Mouse (Mus musculus) ES-E14 (cell line): ENCODE results near the gene Cacna2d1. TPM values are rescaled to one million over a fixed set of nuclear protein-coding genes. Genes with fewer than 3 reads are reported as not detected.

ENCODE experiments used
- DNase-seq: peaks from one replicate; pipeline ENCODE4 v3.0.0-alpha.2; 2013; ENCODE audit warnings: low read depth, low spot score
- H3K27ac ChIP-seq: 2 replicates; pipeline ENCODE4 v1.5.1; 2012; ENCODE audit warnings: low read depth, mild to moderate bottlenecking, low read length, moderate library complexity, mixed read lengths; ENCODE audit not compliant: poor library complexity, insufficient read depth, severe bottlenecking
- H3K36me3 ChIP-seq: 2 replicates; pipeline ENCODE4 v1.6.1; 2012; ENCODE audit warnings: mild to moderate bottlenecking, low read length, moderate library complexity, mixed read lengths; ENCODE audit not compliant: control insufficient read depth, poor library complexity, insufficient read depth, severe bottlenecking
- H3K4me1 ChIP-seq, 2 experiments: fragments of 150-350 bp in 1 of 2; sonication (generic) in 1 of 2; 2 replicates each; pipeline ENCODE4 v1.6.1; 2012; ENCODE audit warnings: low read length in 2 of 2, mild to moderate bottlenecking in 1 of 2, mixed read lengths in 1 of 2; ENCODE audit not compliant: control insufficient read depth in 2 of 2, insufficient read depth in 2 of 2, poor library complexity in 1 of 2
- H3K4me3 ChIP-seq, 2 experiments: fragments of 150-350 bp in 1 of 2; sonication (generic) in 1 of 2; 2 replicates each; pipeline ENCODE4 v1.5.1; 2012; ENCODE audit warnings: low read length in 2 of 2, low read depth in 1 of 2, mild to moderate bottlenecking in 1 of 2, mixed read lengths in 1 of 2; ENCODE audit not compliant: insufficient read depth in 1 of 2, poor library complexity in 1 of 2, severe bottlenecking in 1 of 2
- H3K9ac ChIP-seq: 2 replicates; pipeline ENCODE4 v1.6.1; 2012; ENCODE audit warnings: low read depth, mild to moderate bottlenecking, low read length, mixed read lengths; ENCODE audit not compliant: poor library complexity, insufficient read depth, severe bottlenecking
- H3K9me3 ChIP-seq: fragments of 150-350 bp; sonication (generic); 2 replicates; pipeline ENCODE4 v1.6.1; 2012; ENCODE audit warnings: low read depth, mild to moderate bottlenecking, low read length; ENCODE audit not compliant: control insufficient read depth, insufficient read depth
- CHD2 ChIP-seq: IDR thresholded peaks from 2 replicates; pipeline ENCODE4 v1.6.1; 2014; ENCODE audit warnings: mild to moderate bottlenecking, low read depth, low read length, inconsistent platforms
- HCFC1 ChIP-seq: IDR thresholded peaks from 2 replicates; pipeline ENCODE4 v1.6.1; 2012; ENCODE audit warnings: low read length, inconsistent platforms, borderline replicate concordance; ENCODE audit not compliant: insufficient read depth
- MAFK ChIP-seq: IDR thresholded peaks from 2 replicates; pipeline ENCODE4 v1.6.1; 2014; ENCODE audit warnings: mild to moderate bottlenecking, low read depth, low read length, inconsistent platforms; ENCODE audit not compliant: insufficient read depth
- ZC3H11A ChIP-seq: IDR thresholded peaks from 2 replicates; pipeline ENCODE4 v1.6.1; 2012; ENCODE audit warnings: low read depth, mild to moderate bottlenecking, inconsistent platforms, low read length, borderline replicate concordance
- ZNF384 ChIP-seq: IDR thresholded peaks from 2 replicates; pipeline ENCODE4 v1.6.1; 2012; ENCODE audit warnings: low read depth, low read length, inconsistent platforms
- in situ Hi-C, 2 experiments: fragments of 600-800 bp; cut with MboI; formaldehyde crosslinking; loops; one replicate each; pipeline ENCODE4 v1.15.1; 2025; ENCODE audit warnings: low sequenced_read_pairs in 2 of 2, inconsistent platforms in 1 of 2; ENCODE audit not compliant: unreplicated experiment in 2 of 2
- total RNA-seq: library from RNA; depleted of rRNA; stranded (reverse); fragments of 300-350 nt; gene quantifications from 2 replicates; pipeline ENCODE4 v1.2.3, GENCODE M21; 2012

Gene Cacna2d1
- total RNA-seq, 1 experiment, result 6.1 TPM

DNA sequence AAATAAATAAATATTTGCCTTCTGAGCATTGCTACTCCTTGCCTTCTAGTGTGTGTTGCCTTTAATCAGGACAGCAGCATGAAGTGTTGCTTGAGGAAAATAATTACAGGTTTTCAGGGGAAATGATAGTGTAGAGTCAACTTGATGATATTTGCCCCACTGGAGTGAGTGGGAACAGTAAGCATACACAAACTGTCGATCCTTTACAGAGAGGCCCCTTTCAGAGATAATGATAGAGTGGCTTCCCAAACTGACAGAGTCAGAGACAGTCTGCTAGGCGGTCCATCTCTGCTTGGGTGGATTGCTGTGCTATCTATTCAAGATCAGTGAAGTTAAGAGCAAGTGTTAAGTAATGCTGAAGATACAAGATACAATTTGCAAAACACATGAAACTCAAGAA, 147.8 kb downstream of the Cacna2d1 start:
- Histone ChIP-seq H3K9me3 (no peaks in the 10 kb centered on the region), H3K36me3 (no peaks in the 10 kb centered on the region), H3K27ac (no peak overlapping the region), H3K9ac (no peak overlapping the region), H3K4me1 (no peaks in the 10 kb centered on the region), H3K4me3 (no peak overlapping the region)
- in situ Hi-C loops, result no loop called here
- TF ChIP-seq CHD2 (no peak), ZC3H11A (no peak), ZNF384 (no peak), MAFK (no peak), HCFC1 (no peak)
- no peak for DNase-seq

DNA sequence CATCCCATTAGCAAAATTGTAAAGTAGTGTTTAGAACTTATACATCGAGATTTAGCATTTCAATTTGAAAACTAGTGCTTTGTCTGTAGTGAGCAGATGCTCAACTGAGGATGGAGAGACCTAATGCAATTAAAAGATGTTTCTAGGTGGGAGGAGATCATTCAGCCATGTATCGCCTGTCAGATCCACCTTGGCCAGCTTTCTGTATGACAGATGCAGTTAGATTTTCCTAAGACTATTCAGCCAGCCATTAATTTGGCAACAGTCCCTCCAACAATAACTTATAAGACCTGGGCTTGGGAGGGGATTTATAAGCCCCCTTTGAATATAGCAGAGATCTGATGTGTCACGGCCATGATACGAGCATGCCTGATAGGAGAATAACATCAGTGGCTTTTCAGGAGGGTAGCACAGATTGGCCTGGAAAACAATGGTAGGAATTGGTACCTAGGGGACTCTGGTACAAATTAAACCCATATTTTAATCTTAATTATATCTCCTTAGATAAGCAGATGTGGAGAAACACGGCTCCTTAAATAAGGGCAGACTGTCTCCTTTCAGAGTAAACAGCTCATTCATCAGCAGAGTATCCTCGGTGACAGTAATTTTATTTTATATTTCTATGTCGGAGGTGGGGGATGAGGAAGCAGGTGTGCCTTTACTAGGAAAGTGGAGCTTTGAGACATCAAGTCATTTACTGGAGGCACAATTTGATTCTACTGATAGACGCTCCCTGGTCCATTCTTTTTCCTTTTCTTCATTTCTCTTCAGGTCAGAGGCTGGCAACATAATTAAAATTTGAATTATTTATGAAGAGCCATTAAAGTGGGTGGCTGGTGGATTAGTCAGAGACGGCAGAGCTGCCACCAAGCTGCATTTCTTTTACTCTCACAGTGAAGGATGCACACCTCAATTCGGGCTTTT, 152.8 kb downstream of the Cacna2d1 start:
- Histone ChIP-seq H3K9ac (no peak overlapping the region), H3K27ac (no peak overlapping the region), H3K4me3 (no peak overlapping the region), H3K9me3 (no peaks in the 10 kb centered on the region), H3K36me3 (no peaks in the 10 kb centered on the region), H3K4me1 (no peaks in the 10 kb centered on the region)
- TF ChIP-seq HCFC1, result no peak
- no peak for TF ChIP-seq CHD2
- no peak for TF ChIP-seq ZC3H11A
- DNase-seq, result no peak
- in situ Hi-C loops, result no loop called here

DNA sequence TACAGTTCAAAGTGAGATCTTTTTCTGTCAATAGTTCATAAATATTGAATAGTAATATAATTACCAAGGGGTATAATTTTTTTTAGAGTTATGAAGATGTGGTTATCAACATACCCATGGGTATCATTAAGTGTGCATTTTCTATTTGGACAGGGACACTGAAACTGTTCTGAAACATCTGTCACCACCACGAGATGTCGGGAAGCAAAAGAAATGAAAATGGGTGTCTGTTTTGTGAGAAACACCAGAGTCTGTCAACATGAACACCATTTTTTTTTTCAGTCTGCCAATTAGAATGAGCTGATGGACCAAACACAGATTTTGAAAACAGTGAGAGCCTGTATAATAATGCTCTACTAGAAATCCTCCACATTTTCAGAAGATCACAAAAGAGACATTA, 153.5 kb downstream of the Cacna2d1 start:
- in situ Hi-C loops, result no loop called here
- TF ChIP-seq CHD2 (no peak), MAFK (no peak), HCFC1 (no peak), ZC3H11A (no peak), ZNF384 (no peak)
- no peak for DNase-seq
- Histone ChIP-seq H3K9me3 (no peaks in the 10 kb centered on the region), H3K36me3 (no peaks in the 10 kb centered on the region), H3K9ac (no peak overlapping the region), H3K4me1 (no peaks in the 10 kb centered on the region), H3K4me3 (no peak overlapping the region), H3K27ac (no peak overlapping the region)

GRCm38 (mm10) chr5:16092540-16092939, 158.0 kb downstream of the Cacna2d1 start:
- H3K36me3 ChIP-seq, result no peaks in the 10 kb centered on the region
- no peak for DNase-seq
- TF ChIP-seq HCFC1 (no peak), ZC3H11A (no peak), MAFK (no peak), ZNF384 (no peak), CHD2 (no peak)
- H3K9ac ChIP-seq, result no peak overlapping the region
- no peaks in the 10 kb centered on the region for H3K9me3 ChIP-seq
- H3K27ac ChIP-seq, result no peak overlapping the region
- in situ Hi-C loops, result no loop called here
- no peak overlapping the region for H3K4me3 ChIP-seq
- no peaks in the 10 kb centered on the region for H3K4me1 ChIP-seq
